Mouse (Mus musculus) lung, adult 18-20 months (tissue): ENCODE measurements around the gene Sez6l.

Experiments
- DNase-seq, 2 experiments: peaks; one replicate each; pipeline ENCODE4 v3.0.0; 2022; ENCODE audit warnings: mixed read lengths in 2 of 2

The Sez6l gene

GRCm38 (mm10) chr5:112584155-112584769 is 7.3 kb upstream of the Sez6l start:
- no peak for DNase-seq

GRCm38 (mm10) chr5:112583304-112583703 is 6.3 kb upstream of the Sez6l start:
- no peak for DNase-seq

GRCm38 (mm10) chr5:112577750-112578149 is 765 bp upstream of the Sez6l start:
- no peak for DNase-seq

- no peak for DNase-seq
Measured at GRCm38 (mm10) chr5:112576361-112576992, 508 bp downstream of the Sez6l start.

DNA sequence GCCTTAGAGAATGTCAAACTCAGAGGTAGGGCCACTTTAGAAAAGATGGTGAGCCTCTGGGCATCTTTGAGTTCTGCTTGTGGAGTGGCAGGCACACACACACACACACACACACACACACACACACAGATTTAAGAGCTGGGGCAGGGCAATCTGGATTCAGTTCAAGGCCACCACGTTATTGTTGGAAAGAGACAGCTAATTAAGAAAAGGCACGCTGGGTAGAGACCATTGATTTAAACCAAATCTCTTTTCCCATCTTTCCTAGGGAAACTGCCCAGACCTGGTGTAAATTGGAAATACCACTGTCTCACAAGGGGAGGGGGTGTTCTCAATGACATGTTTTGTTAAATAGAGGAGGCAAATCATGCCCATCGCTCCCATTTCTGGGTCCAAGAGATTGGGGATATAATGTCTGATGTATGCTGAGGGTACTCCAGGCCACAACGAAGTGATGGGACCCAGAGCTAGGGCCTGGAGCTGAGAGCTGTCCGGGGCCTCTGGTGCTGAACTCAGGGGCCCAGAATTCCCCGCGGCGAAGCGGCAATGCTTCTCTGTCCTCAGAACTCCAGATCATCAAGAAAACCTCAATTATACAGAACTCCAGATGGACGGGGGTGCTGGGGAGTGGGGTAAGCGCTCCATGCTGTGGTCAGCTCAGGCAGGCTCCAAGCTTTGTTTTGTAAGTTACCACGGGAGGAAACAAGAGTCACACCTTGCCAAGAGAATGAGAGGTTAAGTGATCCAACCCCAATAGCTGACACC is 1.7 kb downstream of the Sez6l start:
- DNase-seq = no peak

DNA sequence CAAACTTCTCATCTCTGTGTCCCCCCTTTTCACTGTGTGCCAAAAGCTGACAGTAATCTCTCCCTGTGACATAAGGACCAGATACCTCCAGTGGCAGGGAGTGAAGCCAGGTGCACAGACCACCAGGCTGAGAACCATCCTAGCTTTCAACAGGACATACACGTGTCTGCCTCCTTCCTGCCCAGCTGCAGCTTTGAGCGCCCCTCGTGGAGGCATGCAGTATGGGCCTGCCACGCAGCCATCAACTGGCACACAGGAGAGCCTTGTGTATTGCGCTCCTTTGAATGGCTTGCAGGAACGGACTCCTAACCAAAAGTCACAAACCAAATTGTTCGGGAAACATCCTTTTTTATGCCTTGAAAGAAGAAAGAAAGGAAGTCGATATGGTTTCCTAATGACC is 3.1 kb downstream of the Sez6l start:
- peak; percentile 18 to 23 for DNase-seq

DNA sequence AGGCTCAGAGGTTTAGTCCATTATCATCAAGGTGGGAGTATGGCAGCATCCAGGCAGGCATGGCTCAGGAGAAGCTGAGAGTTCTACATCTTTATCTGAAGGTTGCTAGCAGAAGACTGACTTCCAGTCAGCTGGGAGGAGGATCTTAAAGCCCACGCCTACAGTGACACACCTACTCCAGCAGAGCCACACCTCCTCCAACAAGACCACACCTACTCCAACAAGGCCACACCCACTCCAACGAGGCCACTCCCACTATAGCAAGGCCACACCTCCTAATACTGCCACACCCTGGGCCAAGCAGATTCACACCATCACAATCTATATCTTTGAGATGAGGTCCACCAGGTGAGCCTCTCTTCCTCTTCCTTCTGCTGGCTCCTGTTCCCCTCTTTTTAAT is 4.8 kb downstream of the Sez6l start:
- DNase-seq = no peak

DNA sequence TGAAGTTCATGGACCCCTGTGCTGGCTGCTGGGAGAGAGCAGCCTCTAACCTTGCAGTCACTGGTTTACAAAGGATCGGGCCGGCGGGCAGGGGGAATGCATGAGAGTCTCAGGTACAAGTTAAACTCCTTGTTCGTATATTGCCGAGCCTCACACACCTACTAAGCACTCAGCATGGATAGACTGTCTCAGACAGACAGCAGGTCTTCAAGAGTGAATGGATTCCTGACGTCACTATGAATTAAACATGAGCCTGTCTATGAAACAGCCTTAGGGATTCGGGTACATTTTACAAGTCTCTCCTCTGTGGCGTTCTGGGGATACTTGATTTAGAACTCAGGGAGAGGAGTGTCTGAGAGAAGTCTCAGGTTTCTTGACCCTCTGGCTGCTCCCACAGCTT is 11.5 kb downstream of the Sez6l start:
- no peak for DNase-seq

- no peak for DNase-seq
Measured at GRCm38 (mm10) chr5:112565083-112565482, 11.9 kb downstream of the Sez6l start.

DNA sequence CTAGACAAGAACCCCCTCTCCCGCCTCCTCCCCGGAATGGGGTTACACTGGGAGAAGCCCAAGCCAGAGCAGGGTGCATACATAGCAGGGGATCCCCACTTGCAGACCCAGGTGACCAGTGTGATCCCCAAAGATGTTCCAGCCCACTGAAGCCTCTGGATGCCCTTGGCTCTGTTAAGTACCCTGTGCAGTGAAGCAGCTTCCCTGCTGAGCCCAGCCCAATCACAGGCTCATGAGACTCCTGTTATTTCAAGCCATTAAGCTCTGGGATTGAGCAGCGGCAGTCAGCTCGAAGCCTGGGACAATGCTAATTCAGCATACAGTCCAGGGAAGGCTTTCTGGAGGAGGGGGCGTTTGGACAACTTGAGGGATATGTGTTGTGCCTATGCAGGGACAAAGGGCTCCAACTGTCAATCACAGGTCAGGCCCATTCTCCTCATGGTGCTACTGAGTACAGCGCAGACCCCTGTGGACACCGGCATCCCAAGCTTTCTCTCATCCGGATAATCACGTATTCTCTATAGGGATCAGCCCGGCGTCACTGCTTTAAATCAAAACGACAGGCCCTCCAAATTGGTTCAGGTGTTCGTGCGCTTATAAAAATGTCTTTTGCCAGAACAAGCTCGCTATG is 16.0 kb downstream of the Sez6l start:
- no peak for DNase-seq

DNA sequence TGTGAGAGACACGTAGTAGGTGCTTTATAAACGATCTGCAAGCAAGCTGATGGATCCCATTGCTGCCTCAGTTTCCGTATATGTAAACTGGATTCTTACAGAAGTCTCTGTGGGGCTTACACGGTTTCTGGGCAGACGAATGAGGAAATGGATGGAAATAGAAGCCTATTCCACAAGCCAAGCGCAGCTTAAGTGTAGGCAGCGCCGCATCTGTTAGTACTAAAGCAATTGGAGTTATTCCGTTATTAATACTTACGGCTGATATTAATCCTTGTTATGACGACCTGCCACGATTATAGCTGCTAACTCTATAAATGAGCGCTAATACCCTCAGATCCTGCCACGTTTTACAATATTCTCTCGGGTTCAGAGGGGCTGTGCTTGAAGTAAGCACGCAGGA is 16.8 kb downstream of the Sez6l start:
- DNase-seq = no peak

- DNase-seq = no peak
Measured at GRCm38 (mm10) chr5:112557396-112557795, 19.6 kb downstream of the Sez6l start.

GRCm38 (mm10) chr5:112556640-112557039 is 20.3 kb downstream of the Sez6l start:
- DNase-seq = no peak

DNA sequence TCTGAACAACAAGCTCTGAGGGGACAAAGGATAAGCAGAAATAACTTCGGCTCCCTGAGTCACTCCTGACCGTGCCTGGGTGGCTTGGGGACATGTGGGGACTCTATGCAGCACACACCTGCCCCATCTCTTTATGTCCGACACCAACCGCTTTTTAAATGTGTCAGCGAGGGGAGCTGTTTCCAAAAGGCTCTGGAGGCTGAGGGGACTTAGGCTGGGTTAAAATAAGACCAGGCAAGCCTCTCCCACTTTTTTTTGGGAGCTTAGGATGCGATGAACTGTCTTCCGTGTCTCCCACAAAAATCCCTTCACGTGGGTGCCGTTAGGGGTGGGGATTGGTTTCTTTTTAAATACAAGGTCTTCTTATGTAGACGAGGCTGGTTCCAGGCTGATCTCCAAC is 22.5 kb downstream of the Sez6l start:
- no peak for DNase-seq

DNA sequence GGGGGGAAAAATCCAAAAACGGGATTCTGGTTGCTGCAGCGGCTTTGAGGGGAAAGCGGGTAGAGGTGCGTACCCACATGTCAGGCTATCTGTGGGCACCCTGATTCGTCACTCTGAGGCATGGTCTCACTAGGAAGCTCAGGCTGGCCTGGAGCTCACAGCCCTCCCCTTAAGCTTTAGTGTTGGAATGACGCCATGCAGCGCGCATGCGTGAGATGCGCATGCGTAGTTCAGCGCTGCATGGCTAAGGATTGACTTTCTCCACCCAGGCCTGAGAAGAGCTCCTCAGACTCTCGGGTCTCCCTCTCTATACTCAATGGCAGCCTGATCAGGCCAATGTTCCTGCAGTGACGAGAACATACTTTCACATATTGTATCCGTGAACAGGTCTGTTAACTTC is 24.2 kb downstream of the Sez6l start:
- no peak for DNase-seq

GRCm38 (mm10) chr5:112551975-112552728 is 24.8 kb downstream of the Sez6l start:
- peak; percentile 5 to 16 for DNase-seq

GRCm38 (mm10) chr5:112548846-112549620 is 28.0 kb downstream of the Sez6l start:
- DNase-seq = peak; percentile 62 to 76

- no peak for DNase-seq
Measured at GRCm38 (mm10) chr5:112546771-112547170, 30.2 kb downstream of the Sez6l start.

DNA sequence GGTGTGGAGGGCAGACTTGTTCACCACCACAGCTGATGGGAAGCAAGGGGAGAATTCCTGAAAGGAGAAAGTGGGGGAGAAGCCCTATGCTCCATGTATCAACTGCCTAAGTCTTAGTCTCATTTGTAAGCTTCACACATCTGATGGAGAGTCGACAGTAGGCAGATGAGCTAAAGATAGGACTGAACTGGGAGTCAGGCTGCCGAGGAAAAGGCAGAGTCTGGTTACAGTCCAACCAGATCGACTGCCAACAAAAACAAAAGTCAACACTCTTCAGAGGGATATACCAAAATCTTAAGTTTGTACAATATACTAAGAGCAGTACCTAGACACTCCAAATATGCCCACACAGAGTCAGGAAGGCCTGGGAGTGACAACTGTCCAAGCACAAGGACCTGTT is 38.7 kb downstream of the Sez6l start:
- DNase-seq = no peak

- DNase-seq = no peak
Measured at GRCm38 (mm10) chr5:112535868-112536267, 41.1 kb downstream of the Sez6l start.

GRCm38 (mm10) chr5:112534146-112534545 is 42.8 kb downstream of the Sez6l start:
- DNase-seq = no peak
